Mouse (Mus musculus) CD4-positive, CD25-positive, alpha-beta regulatory T cell, adult 2 months (primary cell): Measurements from ENCODE around the gene Olfr635.
"Not testable (repeated sequence)": the region's sequence is repeated elsewhere in the genome, so short reads cannot be mapped to it uniquely, and the experiment has no call there.

ENCODE experiments used
- DNase-seq: peaks from one replicate; pipeline ENCODE4 v3.0.0-alpha.2; 2012; ENCODE audit warnings: low read depth, low spot score

Olfr635 gene

GRCm38 (mm10) chr7:103970852-103971251, at the start of gene Olfr635:
Gene Olfr635, plus strand, starts transcription at chr7:103971152.
- no peak for DNase-seq

GRCm38 (mm10) chr7:103928525-103928924, 42.4 kb upstream of the Olfr635 start, which contains the start of gene Olfr631:
Gene Olfr631, plus strand, starts transcription at chr7:103928825.
- DNase-seq = no peak

GRCm38 (mm10) chr7:103934264-103934663, 36.7 kb upstream of the Olfr635 start, which contains the start of gene Olfr632:
Gene Olfr632, plus strand, starts transcription at chr7:103934347.
- no peak for DNase-seq

- DNase-seq = peak; percentile 73
Observed at GRCm38 (mm10) chr7:103942730-103943129, 28.2 kb upstream of the Olfr635 start.

GRCm38 (mm10) chr7:103944137-103944536, 26.8 kb upstream of the Olfr635 start, which contains the start of gene Olfr633:
Gene Olfr633, plus strand, starts transcription at chr7:103944437.
- DNase-seq = no peak

GRCm38 (mm10) chr7:103966873-103967272, 4.1 kb upstream of the Olfr635 start:
- not testable (repeated sequence) for DNase-seq

- DNase-seq = no peak
Observed at GRCm38 (mm10) chr7:103971782-103972181, 830 bp downstream of the Olfr635 start.

GRCm38 (mm10) chr7:103998446-103998845, 27.5 kb downstream of the Olfr635 start, which contains the start of gene Olfr638:
Gene Olfr638, plus strand, starts transcription at chr7:103998746.
- DNase-seq = no peak

GRCm38 (mm10) chr7:103999124-103999523, 28.2 kb downstream of the Olfr635 start:
- no peak for DNase-seq

- DNase-seq = no peak
Observed at GRCm38 (mm10) chr7:104017203-104017602, 46.3 kb downstream of the Olfr635 start, which contains the start of gene Olfr639. Gene Olfr639, minus strand, starts transcription at chr7:104017303.

GRCm38 (mm10) chr7:104018953-104019352, 48.0 kb downstream of the Olfr635 start:
- DNase-seq = no peak

GRCm38 (mm10) chr7:104021651-104022050, 50.7 kb downstream of the Olfr635 start:
- DNase-seq = no peak

GRCm38 (mm10) chr7:104025473-104025872, 54.5 kb downstream of the Olfr635 start, which contains the start of gene Olfr640:
Gene Olfr640, minus strand, starts transcription at chr7:104025573.
- DNase-seq = no peak

- DNase-seq = no peak
Observed at GRCm38 (mm10) chr7:104026978-104027377, 56.0 kb downstream of the Olfr635 start.

- DNase-seq = no peak
Observed at GRCm38 (mm10) chr7:104035145-104035544, 64.2 kb downstream of the Olfr635 start, which contains the start of gene Olfr641. Gene Olfr641, plus strand, starts transcription at chr7:104035445.
